Mouse (Mus musculus): ENCODE data around the gene Brap. TPM values are rescaled to one million over a fixed set of nuclear protein-coding genes. Genes with fewer than 3 reads are reported as not detected.
A peak's percentile ranks its signal among the peaks of the same experiment; 100 is the strongest.

The Brap gene
- polyA plus RNA-seq, 1 experiment: 41.2 TPM

GRCm38 (mm10) chr5:121711928-121712231 is 51.5 kb downstream of the Brap start:
- peak overlapping the region; percentile 67 for H3K27ac ChIP-seq (ENCODE audit: insufficient read depth, low read depth, low read length)
- peaks cover 18% of the 10 kb centered on the region for H3K4me1 ChIP-seq (ENCODE audit: control insufficient read depth, insufficient read depth, low read length)
- TF ChIP-seq POLR2A (IDR thresholded peaks at IDR 0.05; ENCODE audit: borderline replicate concordance, low read depth, low read length): no peak
- TF ChIP-seq CTCF (IDR thresholded peaks at IDR 0.05; ENCODE audit: low read depth, low read length): no peak
- H3K4me3 ChIP-seq (ENCODE audit: insufficient read depth, low read length): peak overlapping the region; percentile 72

- Histone ChIP-seq H3K27ac (ENCODE audit: insufficient read depth, low read depth, low read length) (peak overlapping the region; percentile 67; the same call in 1 of the 2 replicates), H3K4me1 (ENCODE audit: control insufficient read depth, insufficient read depth, low read length) (peaks cover 18% of the 10 kb centered on the region), H3K4me3 (ENCODE audit: insufficient read depth, low read length) (peak overlapping the region; percentile 72)
- TF ChIP-seq POLR2A (IDR thresholded peaks at IDR 0.05; ENCODE audit: borderline replicate concordance, low read depth, low read length) (no peak), CTCF (IDR thresholded peaks at IDR 0.05; ENCODE audit: low read depth, low read length) (no peak)
Observed at GRCm38 (mm10) chr5:121712232-121712933, 52.0 kb downstream of the Brap start.

- no peak for TF ChIP-seq POLR2A (IDR thresholded peaks at IDR 0.05; ENCODE audit: borderline replicate concordance, low read depth, low read length)
- TF ChIP-seq CTCF (IDR thresholded peaks at IDR 0.05; ENCODE audit: low read depth, low read length): no peak
- Histone ChIP-seq H3K4me3 (ENCODE audit: insufficient read depth, low read length) (peak overlapping the region; percentile 72), H3K4me1 (ENCODE audit: control insufficient read depth, insufficient read depth, low read length) (peaks cover 21% of the 10 kb centered on the region), H3K27ac (ENCODE audit: insufficient read depth, low read depth, low read length) (0 out of 2 replicates have a peak overlapping the region, but pooled peaks have one; percentile 11)
Observed at GRCm38 (mm10) chr5:121712934-121713538, 52.7 kb downstream of the Brap start.

DNA sequence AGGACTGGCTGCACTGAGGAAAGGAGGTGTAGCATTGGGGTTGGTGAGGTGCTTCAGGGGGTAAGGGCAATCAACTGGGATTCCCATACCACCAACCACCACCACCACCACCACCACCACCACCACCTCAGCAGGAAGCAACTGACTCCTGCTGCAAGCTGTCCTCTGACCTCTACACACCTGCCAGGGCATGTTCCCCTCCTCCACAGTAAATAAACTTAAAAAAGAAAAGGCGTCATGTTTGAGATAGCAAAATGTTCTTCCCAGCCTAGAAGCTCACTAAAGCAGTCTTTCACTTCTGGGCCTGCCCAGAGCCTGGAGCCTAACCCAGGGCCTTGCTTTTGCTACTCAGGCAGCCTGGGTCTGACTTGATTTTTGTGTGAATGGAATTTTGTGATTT is 54.0 kb downstream of the Brap start:
- H3K27ac ChIP-seq (ENCODE audit: insufficient read depth, low read depth, low read length): no peak overlapping the region
- TF ChIP-seq POLR2A (IDR thresholded peaks at IDR 0.05; ENCODE audit: borderline replicate concordance, low read depth, low read length) (no peak), CTCF (IDR thresholded peaks at IDR 0.05; ENCODE audit: low read depth, low read length) (no peak)
- no peak overlapping the region for H3K4me3 ChIP-seq (ENCODE audit: insufficient read depth, low read length)
- peaks cover 25% of the 10 kb centered on the region for H3K4me1 ChIP-seq (ENCODE audit: control insufficient read depth, insufficient read depth, low read length)

DNA sequence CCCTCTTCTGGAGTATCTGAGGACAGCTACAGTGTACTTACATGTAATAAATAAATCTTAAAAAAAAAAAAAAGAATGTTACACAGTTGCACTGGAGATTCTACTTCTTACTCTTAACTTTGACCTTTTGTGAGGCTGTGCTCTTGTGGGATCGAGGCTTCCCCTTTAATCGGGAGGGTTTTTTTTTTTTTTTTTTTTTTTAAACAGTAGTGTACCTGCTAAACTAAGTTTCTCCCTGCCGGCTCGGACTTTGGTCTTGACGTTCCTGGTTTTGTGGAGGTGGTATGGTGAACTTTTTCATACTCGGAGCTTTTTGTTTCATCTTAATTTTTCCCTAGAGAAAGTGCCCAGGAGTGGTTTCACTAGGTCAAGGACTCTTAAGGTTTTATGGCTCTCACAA is 54.6 kb downstream of the Brap start:
- Histone ChIP-seq H3K4me3 (ENCODE audit: insufficient read depth, low read length) (no peak overlapping the region), H3K27ac (ENCODE audit: insufficient read depth, low read depth, low read length) (no peak overlapping the region), H3K4me1 (ENCODE audit: control insufficient read depth, insufficient read depth, low read length) (peaks cover 25% of the 10 kb centered on the region)
- TF ChIP-seq POLR2A (IDR thresholded peaks at IDR 0.05; ENCODE audit: borderline replicate concordance, low read depth, low read length): no peak
- no peak for TF ChIP-seq CTCF (IDR thresholded peaks at IDR 0.05; ENCODE audit: low read depth, low read length)

GRCm38 (mm10) chr5:121718462-121718861 is 58.1 kb downstream of the Brap start:
- TF ChIP-seq POLR2A (IDR thresholded peaks at IDR 0.05; ENCODE audit: borderline replicate concordance, low read depth, low read length): no peak
- no peak for TF ChIP-seq CTCF (IDR thresholded peaks at IDR 0.05; ENCODE audit: low read depth, low read length)
- no peak overlapping the region for H3K27ac ChIP-seq (ENCODE audit: insufficient read depth, low read depth, low read length)
- H3K4me1 ChIP-seq (ENCODE audit: control insufficient read depth, insufficient read depth, low read length): peaks cover 37% of the 10 kb centered on the region
- H3K4me3 ChIP-seq (ENCODE audit: insufficient read depth, low read length): no peak overlapping the region

DNA sequence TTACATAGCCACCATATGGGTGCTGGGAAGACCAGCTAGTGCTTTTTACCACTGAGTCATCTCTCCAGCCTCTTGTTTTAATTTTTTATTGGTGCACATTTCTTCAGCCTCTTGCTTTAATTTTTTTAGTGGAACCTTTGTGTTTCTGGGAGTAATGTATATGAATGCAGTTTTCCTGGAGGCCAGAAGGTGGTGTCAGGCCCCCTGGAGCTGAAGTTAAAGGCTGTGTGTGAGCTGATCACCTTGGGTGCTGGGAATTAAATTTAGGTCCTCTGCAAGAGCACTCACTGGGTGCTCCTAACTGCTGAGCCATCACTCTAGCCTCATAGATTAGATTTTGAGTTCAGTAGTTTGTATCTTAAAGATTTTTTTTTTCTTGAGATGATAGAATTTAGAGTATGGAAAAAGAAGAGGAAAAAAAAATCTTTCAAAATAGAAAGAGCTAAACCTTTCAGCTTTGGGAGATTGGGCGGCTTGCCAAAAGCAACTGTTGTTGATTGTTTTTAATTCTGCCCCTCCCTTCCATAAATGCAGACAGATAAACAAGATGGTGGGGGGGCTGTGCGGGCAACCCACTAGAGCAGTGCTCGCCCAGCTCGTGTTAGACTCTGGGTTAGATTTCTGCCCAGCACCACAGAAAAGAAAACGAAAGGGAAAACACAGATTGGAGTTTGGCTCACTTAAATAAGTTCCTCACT is 60.7 kb downstream of the Brap start:
- Histone ChIP-seq H3K4me1 (ENCODE audit: control insufficient read depth, insufficient read depth, low read length) (peaks cover 33% of the 10 kb centered on the region), H3K4me3 (ENCODE audit: insufficient read depth, low read length) (no peak overlapping the region), H3K27ac (ENCODE audit: insufficient read depth, low read depth, low read length) (peak overlapping the region; percentile 40)
- no peak for TF ChIP-seq POLR2A (IDR thresholded peaks at IDR 0.05; ENCODE audit: borderline replicate concordance, low read depth, low read length)
- TF ChIP-seq CTCF (IDR thresholded peaks at IDR 0.05; ENCODE audit: low read depth, low read length): no peak

GRCm38 (mm10) chr5:121721841-121722240 is 61.5 kb downstream of the Brap start:
- Histone ChIP-seq H3K4me3 (ENCODE audit: insufficient read depth, low read length) (no peak overlapping the region), H3K4me1 (ENCODE audit: control insufficient read depth, insufficient read depth, low read length) (peaks cover 30% of the 10 kb centered on the region), H3K27ac (ENCODE audit: insufficient read depth, low read depth, low read length) (peak overlapping the region; percentile 40)
- TF ChIP-seq CTCF (IDR thresholded peaks at IDR 0.05; ENCODE audit: low read depth, low read length) (no peak), POLR2A (IDR thresholded peaks at IDR 0.05; ENCODE audit: borderline replicate concordance, low read depth, low read length) (no peak)

DNA sequence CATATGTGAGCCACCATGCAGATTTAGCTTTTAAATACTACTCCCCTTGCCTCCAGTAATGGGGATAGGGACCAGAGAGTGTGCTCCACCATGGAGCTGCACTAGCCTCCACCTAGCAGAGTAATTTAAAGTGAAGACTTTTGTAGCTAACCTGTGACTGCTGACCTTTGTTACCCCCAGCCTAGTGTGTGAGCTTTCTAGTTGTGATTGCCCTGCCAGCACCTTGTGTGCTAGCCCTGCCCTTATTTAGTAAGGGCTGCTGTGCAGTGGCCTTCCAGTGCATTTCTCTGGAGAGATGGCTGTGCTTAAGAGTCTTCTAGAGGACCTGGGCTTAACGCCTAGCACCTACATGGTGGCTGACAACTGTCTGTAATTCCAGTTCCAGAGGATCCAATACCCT is 64.3 kb downstream of the Brap start:
- Histone ChIP-seq H3K27ac (ENCODE audit: insufficient read depth, low read depth, low read length) (no peak overlapping the region), H3K4me1 (ENCODE audit: control insufficient read depth, insufficient read depth, low read length) (peaks cover 23% of the 10 kb centered on the region), H3K4me3 (ENCODE audit: insufficient read depth, low read length) (no peak overlapping the region)
- no peak for TF ChIP-seq CTCF (IDR thresholded peaks at IDR 0.05; ENCODE audit: low read depth, low read length)
- TF ChIP-seq POLR2A (IDR thresholded peaks at IDR 0.05; ENCODE audit: borderline replicate concordance, low read depth, low read length): no peak

GRCm38 (mm10) chr5:121730057-121730456 is 69.7 kb downstream of the Brap start:
- Histone ChIP-seq H3K4me3 (ENCODE audit: insufficient read depth, low read length) (no peak overlapping the region), H3K27ac (ENCODE audit: insufficient read depth, low read depth, low read length) (no peak overlapping the region), H3K4me1 (ENCODE audit: control insufficient read depth, insufficient read depth, low read length) (peaks cover 16% of the 10 kb centered on the region)
- TF ChIP-seq POLR2A (IDR thresholded peaks at IDR 0.05; ENCODE audit: borderline replicate concordance, low read depth, low read length): no peak
- no peak for TF ChIP-seq CTCF (IDR thresholded peaks at IDR 0.05; ENCODE audit: low read depth, low read length)
